Mouse (Mus musculus) embryonic facial prominence, embryonic 14.5 days (tissue): ENCODE measurements around the gene Rpl29. TPM values are rescaled to one million over a fixed set of nuclear protein-coding genes. Genes with fewer than 3 reads are reported as not detected.

Experiments used
- ATAC-seq: fragments of 200-750 bp; cut with Nextera tagmentation; 2 replicates; pipeline ENCODE4 v1.8.0; 2017; ENCODE audit warnings: low read depth, moderate number of reproducible peaks, moderate TSS enrichment
- DNase-seq: peaks from one replicate; pipeline ENCODE4 v3.0.0-alpha.2; 2015; ENCODE audit warnings: low spot score
- H3K27ac ChIP-seq: fragments of 300-500 bp; sonication (generic); replicated peaks from 2 replicates; pipeline ENCODE4 v1.5.1; 2014; ENCODE audit warnings: low read depth, mild to moderate bottlenecking, low read length, moderate library complexity
- H3K27me3 ChIP-seq: fragments of 300-500 bp; sonication (generic); replicated peaks from 2 replicates; pipeline ENCODE4 v1.6.1; 2014; ENCODE audit warnings: low read length; ENCODE audit not compliant: control insufficient read depth, insufficient read depth
- H3K36me3 ChIP-seq: fragments of 300-500 bp; sonication (generic); 2 replicates; pipeline ENCODE4 v1.6.1; 2014; ENCODE audit warnings: low read length, mixed read lengths; ENCODE audit not compliant: control insufficient read depth, insufficient read depth
- H3K4me1 ChIP-seq: fragments of 300-500 bp; sonication (generic); 2 replicates; pipeline ENCODE4 v1.6.1; 2014; ENCODE audit warnings: antibody characterized with exemption, low read length; ENCODE audit not compliant: control insufficient read depth, insufficient read depth
- H3K4me2 ChIP-seq: fragments of 300-500 bp; sonication (generic); 2 replicates; pipeline ENCODE4 v1.6.1; 2014; ENCODE audit warnings: low read depth, mild to moderate bottlenecking, low read length, moderate library complexity, mixed read lengths
- H3K4me3 ChIP-seq: fragments of 300-500 bp; sonication (generic); 2 replicates; pipeline ENCODE4 v1.5.1; 2014; ENCODE audit warnings: low read depth, mild to moderate bottlenecking, low read length
- H3K9ac ChIP-seq: fragments of 300-500 bp; sonication (generic); 2 replicates; pipeline ENCODE4 v1.6.1; 2014; ENCODE audit warnings: low read depth, mild to moderate bottlenecking, low read length, moderate library complexity, mixed read lengths
- H3K9me3 ChIP-seq: fragments of 300-500 bp; sonication (generic); 2 replicates; pipeline ENCODE4 v1.6.1; 2016; ENCODE audit warnings: low read length; ENCODE audit not compliant: control insufficient read depth
- WGBS: fragments of 180-500 bp; shearing (Covaris S2); extraction: QIAGEN DNeasy Blood & Tissue Kit; methylation state at CpG from one replicate; pipeline ENCODE4 v1.1.7; 2014; 5-methylcytosine and 5-hydroxymethylcytosine counted together
- polyA plus RNA-seq: library from polyadenylated mRNA; unstranded; fragments of >200 nt; fragmentation: Nextera tagmentation; extraction: Ambion mirVana; gene quantifications from 2 replicates; pipeline ENCODE4 v1.2.1, GENCODE M21; 2014

The Rpl29 gene
- polyA plus RNA-seq, 1 experiment from 2014 or later: 1,109 TPM

- Histone ChIP-seq H3K4me2 (peak overlapping the region; percentile 92), H3K9me3 (no peaks in the 10 kb centered on the region), H3K27me3 (no peaks in the 10 kb centered on the region), H3K27ac (peak overlapping the region; percentile 89), H3K4me1 (peaks cover 67% of the 10 kb centered on the region), H3K36me3 (peaks cover 4% of the 10 kb centered on the region), H3K4me3 (peak overlapping the region; percentile 74), H3K9ac (peak overlapping the region; percentile 86)
- WGBS: 3% methylated on average over 17 of the region's 17 CpGs
- peak; percentile 85 for DNase-seq
- peak; percentile 38 for ATAC-seq
Measured at GRCm38 (mm10) chr9:106454888-106455681, 25.8 kb downstream of the Rpl29 start.

- Histone ChIP-seq H3K4me2 (peak overlapping the region; percentile 92), H3K36me3 (peaks cover 18% of the 10 kb centered on the region), H3K27me3 (no peaks in the 10 kb centered on the region), H3K4me1 (peaks cover 52% of the 10 kb centered on the region), H3K9me3 (no peaks in the 10 kb centered on the region), H3K4me3 (peak overlapping the region; percentile 74), H3K9ac (peak overlapping the region; percentile 86), H3K27ac (peak overlapping the region; percentile 89)
- WGBS: 35% methylated on average over 14 of the region's 15 CpGs
- ATAC-seq: peak; percentile 28
- peak; percentile 89 for DNase-seq
Measured at GRCm38 (mm10) chr9:106456325-106457162, 27.3 kb downstream of the Rpl29 start.

GRCm38 (mm10) chr9:106457163-106457559 lies 27.9 kb downstream of the Rpl29 start:
- Histone ChIP-seq H3K4me2 (peak overlapping the region; percentile 92), H3K27ac (peak overlapping the region; percentile 61; the same call in 1 of the 2 replicates), H3K4me3 (peak overlapping the region; percentile 74; the same call in 1 of the 2 replicates), H3K9me3 (no peaks in the 10 kb centered on the region), H3K9ac (peak overlapping the region; percentile 35; the same call in 1 of the 2 replicates), H3K27me3 (no peaks in the 10 kb centered on the region), H3K36me3 (peaks cover 24% of the 10 kb centered on the region), H3K4me1 (peaks cover 48% of the 10 kb centered on the region)
- peak; percentile 1; the same call in 1 of the 2 replicates for ATAC-seq
- no peak for DNase-seq
- 45% methylated on average over 9 of the region's 9 CpGs for WGBS

- ATAC-seq (no peak), DNase-seq (no peak)
- H3K4me2 ChIP-seq: peak overlapping the region; percentile 92; the same call in 1 of the 2 replicates
- peaks cover 43% of the 10 kb centered on the region for H3K4me1 ChIP-seq
- WGBS: 66% methylated on average over 5 of the region's 5 CpGs
- no peaks in the 10 kb centered on the region for H3K9me3 ChIP-seq
- peaks cover 31% of the 10 kb centered on the region for H3K36me3 ChIP-seq
- H3K9ac ChIP-seq: no peak overlapping the region
- H3K27ac ChIP-seq: no peak overlapping the region
- no peak overlapping the region for H3K4me3 ChIP-seq
- H3K27me3 ChIP-seq: no peaks in the 10 kb centered on the region
Measured at GRCm38 (mm10) chr9:106457920-106458319, 28.7 kb downstream of the Rpl29 start.

- DNase-seq (no peak), ATAC-seq (no peak)
- H3K4me1 ChIP-seq: peaks cover 39% of the 10 kb centered on the region
- peaks cover 44% of the 10 kb centered on the region for H3K36me3 ChIP-seq
- peak overlapping the region; percentile 10; the same call in 1 of the 2 replicates for H3K9ac ChIP-seq
- no peak overlapping the region for H3K27ac ChIP-seq
- no peaks in the 10 kb centered on the region for H3K9me3 ChIP-seq
- no peak overlapping the region for H3K4me2 ChIP-seq
- no peak overlapping the region for H3K4me3 ChIP-seq
- WGBS: 80% methylated on average over 15 of the region's 15 CpGs
- H3K27me3 ChIP-seq: no peaks in the 10 kb centered on the region
Measured at GRCm38 (mm10) chr9:106459946-106460345, 30.7 kb downstream of the Rpl29 start.

- 0 out of 2 replicates have a peak overlapping the region, but pooled peaks have one; percentile 10 for H3K9ac ChIP-seq
- no peak overlapping the region for H3K27ac ChIP-seq
- no peak for ATAC-seq
- no peak overlapping the region for H3K4me2 ChIP-seq
- DNase-seq: no peak
- H3K27me3 ChIP-seq: no peaks in the 10 kb centered on the region
- peaks cover 33% of the 10 kb centered on the region for H3K4me1 ChIP-seq
- WGBS: 70% methylated on average over 18 of the region's 18 CpGs
- no peak overlapping the region for H3K4me3 ChIP-seq
- H3K9me3 ChIP-seq: no peaks in the 10 kb centered on the region
- H3K36me3 ChIP-seq: peaks cover 44% of the 10 kb centered on the region
Measured at GRCm38 (mm10) chr9:106460401-106461025, 31.3 kb downstream of the Rpl29 start.

- no peak for ATAC-seq
- no peak overlapping the region for H3K4me2 ChIP-seq
- no peaks in the 10 kb centered on the region for H3K9me3 ChIP-seq
- no peak overlapping the region for H3K27ac ChIP-seq
- 93% methylated on average over 8 of the region's 9 CpGs for WGBS
- H3K4me1 ChIP-seq: peaks cover 28% of the 10 kb centered on the region
- no peaks in the 10 kb centered on the region for H3K27me3 ChIP-seq
- DNase-seq: no peak
- H3K9ac ChIP-seq: no peak overlapping the region
- H3K4me3 ChIP-seq: no peak overlapping the region
- peaks cover 44% of the 10 kb centered on the region for H3K36me3 ChIP-seq
Measured at GRCm38 (mm10) chr9:106461026-106461415, 31.8 kb downstream of the Rpl29 start.
